Mouse (Mus musculus): ENCODE results near the gene Mrgprd.

- TF ChIP-seq EP300 (IDR thresholded peaks at IDR 0.05; ENCODE audit: low read depth): no peak
- TF ChIP-seq CTCF (IDR thresholded peaks at IDR 0.05; ENCODE audit: low read depth): no peak
These were observed 39.1 kb upstream of the Mrgprd start for GRCm38 (mm10) chr7:145275488-145275887.

All from heart, postnatal 0 days (tissue).